22 mouse cellular contexts compared by ENCODE assay signal in the genomic region with DNA sequence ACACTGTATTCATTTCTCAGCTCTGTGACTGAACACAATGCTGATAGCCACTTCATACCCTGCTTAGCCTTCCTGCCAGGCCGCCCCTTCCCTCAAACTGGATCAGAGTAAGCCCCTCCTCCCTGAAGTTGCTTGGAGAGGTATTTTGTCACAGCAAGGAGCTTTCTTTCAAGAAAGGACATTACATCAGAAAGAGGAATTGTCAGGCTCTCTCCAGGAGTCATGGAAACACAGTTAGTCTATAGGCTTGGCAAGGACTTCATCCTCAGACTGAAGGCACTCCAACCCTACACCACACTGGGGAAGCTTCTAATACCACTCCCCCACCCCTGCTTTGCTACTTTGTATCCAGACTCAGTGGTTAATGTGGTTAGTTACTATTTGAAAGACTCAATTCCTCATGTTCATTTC.
DNase-seq lines count a peak whose midpoint lies in the region; ATAC-seq lines count a peak whose summit lies in the region.
"Had no signal": no experiment of that assay in that cellular context is flagged by ENCODE, and none has a peak within 500 bp of the region (broad histone marks: within the 10 kb centered on the region; RNA-seq: fewer than 3 reads in every experiment).

No protein-coding gene starts in this region.

- H3K27ac ChIP-seq in forebrain, embryonic 11.5 days (ENCODE audit: low read depth, low read length): no peak overlapping the region
- H3K27ac ChIP-seq in forebrain, embryonic 15.5 days (replicated peaks): no peak overlapping the region
- H3K27ac ChIP-seq in midbrain, embryonic 12.5 days (replicated peaks): no peak overlapping the region
- H3K27ac ChIP-seq in midbrain, embryonic 10.5 days (replicated peaks): no peak overlapping the region
- no peak overlapping the region for H3K27ac ChIP-seq in forebrain, embryonic 14.5 days (ENCODE audit: low read depth, low read length)
- no peak overlapping the region for H3K27ac ChIP-seq in midbrain, embryonic 16.5 days (ENCODE audit: low read length)
- H3K27ac ChIP-seq: embryonic facial prominence, embryonic 10.5 days; heart, embryonic 15.5 days; liver, embryonic 12.5 days had no signal

- H3K4me3 ChIP-seq in forebrain, embryonic 11.5 days (ENCODE audit: low read depth, low read length): no peak overlapping the region
- H3K4me3 ChIP-seq in forebrain, embryonic 15.5 days: no peak overlapping the region
- no peak overlapping the region for H3K4me3 ChIP-seq in midbrain, embryonic 12.5 days
- no peak overlapping the region for H3K4me3 ChIP-seq in midbrain, embryonic 10.5 days
- H3K4me3 ChIP-seq in forebrain, embryonic 14.5 days (ENCODE audit: low read depth, low read length): no peak overlapping the region
- no peak overlapping the region for H3K4me3 ChIP-seq in midbrain, embryonic 16.5 days (ENCODE audit: low read depth, low read length)
- H3K4me3 ChIP-seq: embryonic facial prominence, embryonic 10.5 days; heart, embryonic 15.5 days; liver, embryonic 12.5 days had no signal

- no peaks in the 10 kb centered on the region for H3K9me3 ChIP-seq in forebrain, embryonic 11.5 days (ENCODE audit: control insufficient read depth, low read length)
- no peaks in the 10 kb centered on the region for H3K9me3 ChIP-seq in forebrain, embryonic 15.5 days
- H3K9me3 ChIP-seq in midbrain, embryonic 12.5 days: peaks cover 7% of the 10 kb centered on the region; the same call in 1 of the 2 replicates
- no peaks in the 10 kb centered on the region; the same call in 1 of the 2 replicates for H3K9me3 ChIP-seq in midbrain, embryonic 10.5 days (replicated peaks)
- H3K9me3 ChIP-seq in forebrain, embryonic 14.5 days (replicated peaks; ENCODE audit: control insufficient read depth, low read length): no peaks in the 10 kb centered on the region
- peaks cover 8% of the 10 kb centered on the region; the same call in 1 of the 2 replicates for H3K9me3 ChIP-seq in midbrain, embryonic 16.5 days (replicated peaks; ENCODE audit: control insufficient read depth, low read length, poor library complexity, severe bottlenecking)
- H3K9me3 ChIP-seq: embryonic facial prominence, embryonic 10.5 days; heart, embryonic 15.5 days; liver, embryonic 12.5 days had no signal

- no peaks in the 10 kb centered on the region for H3K27me3 ChIP-seq in forebrain, embryonic 11.5 days (ENCODE audit: control insufficient read depth, insufficient read depth, low read length)
- no peaks in the 10 kb centered on the region for H3K27me3 ChIP-seq in forebrain, embryonic 15.5 days
- no peaks in the 10 kb centered on the region for H3K27me3 ChIP-seq in midbrain, embryonic 12.5 days
- no peaks in the 10 kb centered on the region for H3K27me3 ChIP-seq in midbrain, embryonic 10.5 days (ENCODE audit: low read depth, poor library complexity, severe bottlenecking)
- H3K27me3 ChIP-seq in forebrain, embryonic 14.5 days (replicated peaks; ENCODE audit: control insufficient read depth, insufficient read depth, low read length): no peaks in the 10 kb centered on the region
- H3K27me3 ChIP-seq in midbrain, embryonic 16.5 days (ENCODE audit: control insufficient read depth, insufficient read depth, low read depth, low read length): no peaks in the 10 kb centered on the region
- H3K27me3 ChIP-seq: heart, embryonic 15.5 days; liver, embryonic 12.5 days had no signal

- no peak overlapping the region for H3K4me2 ChIP-seq in forebrain, embryonic 11.5 days (ENCODE audit: low read depth, low read length, severe bottlenecking)
- no peak overlapping the region for H3K4me2 ChIP-seq in forebrain, embryonic 15.5 days (replicated peaks)
- H3K4me2 ChIP-seq in midbrain, embryonic 12.5 days (replicated peaks): no peak overlapping the region
- H3K4me2 ChIP-seq in forebrain, embryonic 14.5 days (ENCODE audit: low read length): no peak overlapping the region
- no peak overlapping the region for H3K4me2 ChIP-seq in midbrain, embryonic 16.5 days (ENCODE audit: low read length)
- H3K4me2 ChIP-seq: heart, embryonic 15.5 days; liver, embryonic 12.5 days had no signal

- DNase-seq in forebrain, embryonic 11.5 days (ENCODE audit: low spot score): no peak
- DNase-seq in midbrain, embryonic 10.5 days (ENCODE audit: low spot score): no peak
- DNase-seq in forebrain, embryonic 14.5 days (ENCODE audit: low spot score): peak; percentile 17
- no peak for DNase-seq in liver
- DNase-seq in frontal cortex, adult 2 months (ENCODE audit: extremely low spot score in 1 of 2, low spot score in 1 of 2): no peak
- DNase-seq: adrenal gland, postnatal 36 days; cerebellum, adult 11-12 months; cerebellum, postnatal 10 days; heart, postnatal 36 days; kidney, adult 2 months; kidney, postnatal 14 days; lung, adult 18-20 months; lung, postnatal 10 days; right cerebral cortex, adult 18-20 months; right cerebral cortex, postnatal 4 days; thymus, postnatal 25 days had no signal

- H3K36me3 ChIP-seq in forebrain, embryonic 11.5 days (ENCODE audit: control insufficient read depth, insufficient read depth, low read length): no peaks in the 10 kb centered on the region; the same call in 1 of the 2 replicates
- peaks cover 23% of the 10 kb centered on the region for H3K36me3 ChIP-seq in forebrain, embryonic 15.5 days
- peaks cover 21% of the 10 kb centered on the region for H3K36me3 ChIP-seq in midbrain, embryonic 12.5 days
- H3K36me3 ChIP-seq in midbrain, embryonic 10.5 days: peaks cover 49% of the 10 kb centered on the region
- peaks cover 27% of the 10 kb centered on the region for H3K36me3 ChIP-seq in forebrain, embryonic 14.5 days (ENCODE audit: control insufficient read depth, insufficient read depth, low read length)
- peaks cover 18% of the 10 kb centered on the region for H3K36me3 ChIP-seq in midbrain, embryonic 16.5 days (ENCODE audit: control insufficient read depth, insufficient read depth, low read length)

- H3K4me1 ChIP-seq in forebrain, embryonic 11.5 days (replicated peaks; ENCODE audit: control insufficient read depth, insufficient read depth, low read length): no peaks in the 10 kb centered on the region; the same call in 1 of the 2 replicates
- H3K4me1 ChIP-seq in forebrain, embryonic 15.5 days: no peaks in the 10 kb centered on the region
- peaks cover 10% of the 10 kb centered on the region; the same call in 1 of the 2 replicates for H3K4me1 ChIP-seq in midbrain, embryonic 12.5 days
- H3K4me1 ChIP-seq in midbrain, embryonic 10.5 days: peaks cover 14% of the 10 kb centered on the region
- 0 out of 2 replicates have a peak, but pooled peaks cover 2% of the 10 kb centered on the region for H3K4me1 ChIP-seq in forebrain, embryonic 14.5 days (ENCODE audit: control insufficient read depth, insufficient read depth, low read length)
- no peaks in the 10 kb centered on the region for H3K4me1 ChIP-seq in midbrain, embryonic 16.5 days (ENCODE audit: control insufficient read depth, insufficient read depth, low read length)
- H3K4me1 ChIP-seq: heart, embryonic 15.5 days; liver, embryonic 12.5 days had no signal

- no peak overlapping the region for H3K9ac ChIP-seq in forebrain, embryonic 11.5 days (ENCODE audit: low read length)
- no peak overlapping the region for H3K9ac ChIP-seq in forebrain, embryonic 15.5 days (replicated peaks)
- no peak overlapping the region for H3K9ac ChIP-seq in midbrain, embryonic 12.5 days (replicated peaks)
- H3K9ac ChIP-seq in forebrain, embryonic 14.5 days (ENCODE audit: low read length): no peak overlapping the region
- H3K9ac ChIP-seq in midbrain, embryonic 16.5 days (ENCODE audit: low read depth, low read length): no peak overlapping the region
- H3K9ac ChIP-seq: heart, embryonic 15.5 days; liver, embryonic 12.5 days had no signal

- peak; percentile 51; the same call in 1 of the 2 replicates for ATAC-seq in forebrain, embryonic 11.5 days (replicated peaks; ENCODE audit: low FRiP score)
- no peak for ATAC-seq in forebrain, embryonic 15.5 days (replicated peaks)
- 0 out of 2 replicates have a peak, but pooled peaks have one; percentile 47 for ATAC-seq in midbrain, embryonic 12.5 days (ENCODE audit: low FRiP score, low read depth)
- ATAC-seq in forebrain, embryonic 14.5 days: 0 out of 2 replicates have a peak, but pooled peaks have one; percentile 50
- peak; percentile 73 for ATAC-seq in midbrain, embryonic 16.5 days
- ATAC-seq: liver, embryonic 12.5 days had no signal

- 44% methylated on average over 1 of the region's 1 CpGs for WGBS in forebrain, embryonic 11.5 days
- WGBS in forebrain, embryonic 15.5 days: 34% methylated on average over 1 of the region's 1 CpGs
- WGBS in midbrain, embryonic 12.5 days: 48% methylated on average over 1 of the region's 1 CpGs
- WGBS in midbrain, embryonic 10.5 days: 65% methylated on average over 1 of the region's 1 CpGs
- WGBS in forebrain, embryonic 14.5 days: 17% methylated on average over 1 of the region's 1 CpGs
- WGBS in midbrain, embryonic 16.5 days: 29% methylated on average over 1 of the region's 1 CpGs
